Mouse (Mus musculus) olfactory bulb, adult 2 months (tissue): Measurements from ENCODE around the gene F2r.

Experiments
- CTCF ChIP-seq: fragments of 200-500 bp; IDR thresholded peaks from 2 replicates; pipeline ENCODE4 v1.5.1; 2012; ENCODE audit warnings: low read depth, mild to moderate bottlenecking, low read length, moderate library complexity; ENCODE audit not compliant: insufficient read depth
- POLR2A ChIP-seq: fragments of 200-500 bp; IDR thresholded peaks from 2 replicates; pipeline ENCODE4 v1.6.1; 2012; ENCODE audit warnings: mild to moderate bottlenecking, low read depth, low read length, moderate library complexity; ENCODE audit not compliant: insufficient read depth

GRCm38 (mm10) chr13:95665644-95666356 lies 47.5 kb upstream of the F2r start:
- TF ChIP-seq CTCF (no peak), POLR2A (no peak)
